Mouse (Mus musculus) myocyte (in vitro differentiated cells): ENCODE measurements around the gene Gm10775.

Experiments used
- E2F4 ChIP-seq: IDR thresholded peaks from one replicate; pipeline ENCODE4 v1.6.1; 2011; ENCODE audit warnings: mild to moderate bottlenecking, control low read depth, moderate library complexity; ENCODE audit not compliant: insufficient read depth
- MYOD1 ChIP-seq, 3 experiments: IDR thresholded peaks; one replicate each; pipeline ENCODE4 v1.6.1; 2011; ENCODE audit warnings: control low read depth in 2 of 3, low read depth in 2 of 3, mild to moderate bottlenecking in 2 of 3, moderate library complexity in 1 of 3; ENCODE audit not compliant: insufficient read length in 2 of 3, control insufficient read depth in 1 of 3
- POLR2A ChIP-seq: IDR thresholded peaks from one replicate; pipeline ENCODE4 v1.6.1; 2011; ENCODE audit warnings: low read depth, mild to moderate bottlenecking, control low read depth, moderate library complexity; ENCODE audit not compliant: insufficient read length
- REST ChIP-seq: IDR thresholded peaks from one replicate; pipeline ENCODE4 v1.6.1; 2011; ENCODE audit warnings: mild to moderate bottlenecking, control low read depth, moderate library complexity; ENCODE audit not compliant: insufficient read depth, insufficient read length

GRCm38 (mm10) chr13:65286771-65287170, 27.4 kb downstream of the Gm10775 start:
- TF ChIP-seq POLR2A (no peak), REST (no peak), E2F4 (no peak), MYOD1 (IDR thresholded peaks at IDR 0.05; ENCODE audit: control insufficient read depth in 1 of 3, insufficient read length in 2 of 3, low read depth in 2 of 3) (no peak)
